Mouse (Mus musculus): ENCODE data around the gene Lsm12. TPM values are rescaled to one million over a fixed set of nuclear protein-coding genes. Genes with fewer than 3 reads are reported as not detected.

Lsm12 gene
- polyA plus RNA-seq, 1 experiment from 2014 or later: 90.2 TPM

GRCm38 (mm10) chr11:102208846-102209245 lies 23.8 kb upstream of the Lsm12 start:
- Histone ChIP-seq H3K4me1 (ENCODE audit: insufficient read depth, low read length) (peaks cover 44% of the 10 kb centered on the region), H3K4me2 (replicated peaks; ENCODE audit: low read depth, low read length) (no peak overlapping the region), H3K36me3 (ENCODE audit: insufficient read depth, low read length) (peaks cover 16% of the 10 kb centered on the region; the same call in 1 of the 2 replicates), H3K9me3 (ENCODE audit: low read length) (no peaks in the 10 kb centered on the region), H3K27me3 (ENCODE audit: insufficient read depth, low read length) (no peaks in the 10 kb centered on the region), H3K27ac (ENCODE audit: low read length) (no peak overlapping the region), H3K9ac (replicated peaks; ENCODE audit: low read length) (no peak overlapping the region; the same call in 1 of the 2 replicates), H3K4me3 (ENCODE audit: low read length) (no peak overlapping the region)
- WGBS: 56% methylated on average over 3 of the region's 4 CpGs
- ATAC-seq (ENCODE audit: low FRiP score, low TSS enrichment): no peak

GRCm38 (mm10) chr11:102207825-102208777 lies 23.0 kb upstream of the Lsm12 start:
- Histone ChIP-seq H3K9ac (replicated peaks; ENCODE audit: low read length) (no peak overlapping the region), H3K4me2 (replicated peaks; ENCODE audit: low read depth, low read length) (peak overlapping the region; percentile 26; the same call in 1 of the 2 replicates), H3K36me3 (ENCODE audit: insufficient read depth, low read length) (peaks cover 17% of the 10 kb centered on the region; the same call in 1 of the 2 replicates), H3K27ac (ENCODE audit: low read length) (peak overlapping the region; percentile 51; the same call in 1 of the 2 replicates), H3K27me3 (ENCODE audit: insufficient read depth, low read length) (no peaks in the 10 kb centered on the region), H3K4me1 (ENCODE audit: insufficient read depth, low read length) (peaks cover 43% of the 10 kb centered on the region), H3K9me3 (ENCODE audit: low read length) (no peaks in the 10 kb centered on the region), H3K4me3 (ENCODE audit: low read length) (no peak overlapping the region)
- 50% methylated on average over 11 of the region's 11 CpGs for WGBS
- ATAC-seq (ENCODE audit: low FRiP score, low TSS enrichment): no peak; the same call in 1 of the 2 replicates

- H3K4me2 ChIP-seq (replicated peaks; ENCODE audit: low read depth, low read length): no peak overlapping the region
- H3K9ac ChIP-seq (replicated peaks; ENCODE audit: low read length): no peak overlapping the region
- peaks cover 34% of the 10 kb centered on the region for H3K4me1 ChIP-seq (ENCODE audit: insufficient read depth, low read length)
- H3K9me3 ChIP-seq (ENCODE audit: low read length): no peaks in the 10 kb centered on the region
- WGBS: 67% methylated on average over 30 of the region's 30 CpGs
- H3K36me3 ChIP-seq (ENCODE audit: insufficient read depth, low read length): peaks cover 27% of the 10 kb centered on the region
- no peak overlapping the region for H3K4me3 ChIP-seq (ENCODE audit: low read length)
- H3K27ac ChIP-seq (ENCODE audit: low read length): no peak overlapping the region
- H3K27me3 ChIP-seq (ENCODE audit: insufficient read depth, low read length): no peaks in the 10 kb centered on the region
- no peak for ATAC-seq (ENCODE audit: low FRiP score, low TSS enrichment)
Measured at GRCm38 (mm10) chr11:102206481-102206880, 21.4 kb upstream of the Lsm12 start.

- Histone ChIP-seq H3K9ac (replicated peaks; ENCODE audit: low read length) (no peak overlapping the region), H3K27me3 (ENCODE audit: insufficient read depth, low read length) (no peaks in the 10 kb centered on the region), H3K4me2 (replicated peaks; ENCODE audit: low read depth, low read length) (no peak overlapping the region), H3K9me3 (ENCODE audit: low read length) (no peaks in the 10 kb centered on the region), H3K27ac (ENCODE audit: low read length) (no peak overlapping the region), H3K4me1 (ENCODE audit: insufficient read depth, low read length) (no peaks in the 10 kb centered on the region), H3K36me3 (ENCODE audit: insufficient read depth, low read length) (peaks cover 49% of the 10 kb centered on the region), H3K4me3 (ENCODE audit: low read length) (no peak overlapping the region)
- 78% methylated on average over 12 of the region's 12 CpGs for WGBS
- ATAC-seq (ENCODE audit: low FRiP score, low TSS enrichment): no peak
Measured at GRCm38 (mm10) chr11:102201408-102201821, 16.3 kb upstream of the Lsm12 start.

- Histone ChIP-seq H3K4me1 (ENCODE audit: insufficient read depth, low read length) (no peaks in the 10 kb centered on the region), H3K4me2 (replicated peaks; ENCODE audit: low read depth, low read length) (no peak overlapping the region), H3K36me3 (ENCODE audit: insufficient read depth, low read length) (peaks cover 56% of the 10 kb centered on the region), H3K4me3 (ENCODE audit: low read length) (no peak overlapping the region), H3K27ac (ENCODE audit: low read length) (no peak overlapping the region), H3K27me3 (ENCODE audit: insufficient read depth, low read length) (no peaks in the 10 kb centered on the region), H3K9me3 (ENCODE audit: low read length) (no peaks in the 10 kb centered on the region), H3K9ac (replicated peaks; ENCODE audit: low read length) (no peak overlapping the region)
- 34% methylated on average over 9 of the region's 9 CpGs for WGBS
- ATAC-seq (ENCODE audit: low FRiP score, low TSS enrichment): no peak
Measured at GRCm38 (mm10) chr11:102199856-102200255, 14.8 kb upstream of the Lsm12 start.

- Histone ChIP-seq H3K4me3 (ENCODE audit: low read length) (no peak overlapping the region), H3K9me3 (ENCODE audit: low read length) (no peaks in the 10 kb centered on the region), H3K36me3 (ENCODE audit: insufficient read depth, low read length) (peaks cover 59% of the 10 kb centered on the region), H3K27ac (ENCODE audit: low read length) (no peak overlapping the region), H3K4me1 (ENCODE audit: insufficient read depth, low read length) (no peaks in the 10 kb centered on the region), H3K4me2 (replicated peaks; ENCODE audit: low read depth, low read length) (no peak overlapping the region), H3K27me3 (ENCODE audit: insufficient read depth, low read length) (no peaks in the 10 kb centered on the region), H3K9ac (replicated peaks; ENCODE audit: low read length) (no peak overlapping the region)
- ATAC-seq (ENCODE audit: low FRiP score, low TSS enrichment): no peak
- 70% methylated on average over 6 of the region's 6 CpGs for WGBS
Measured at GRCm38 (mm10) chr11:102198245-102198644, 13.1 kb upstream of the Lsm12 start.

GRCm38 (mm10) chr11:102196018-102196797 lies 11.1 kb upstream of the Lsm12 start:
- Histone ChIP-seq H3K27me3 (ENCODE audit: insufficient read depth, low read length) (no peaks in the 10 kb centered on the region), H3K4me2 (replicated peaks; ENCODE audit: low read depth, low read length) (no peak overlapping the region), H3K4me1 (ENCODE audit: insufficient read depth, low read length) (peaks cover 2% of the 10 kb centered on the region), H3K4me3 (ENCODE audit: low read length) (no peak overlapping the region), H3K9me3 (ENCODE audit: low read length) (no peaks in the 10 kb centered on the region), H3K9ac (replicated peaks; ENCODE audit: low read length) (no peak overlapping the region), H3K36me3 (ENCODE audit: insufficient read depth, low read length) (peaks cover 53% of the 10 kb centered on the region), H3K27ac (ENCODE audit: low read length) (no peak overlapping the region)
- 89% methylated on average over 21 of the region's 21 CpGs for WGBS
- ATAC-seq (ENCODE audit: low FRiP score, low TSS enrichment): no peak

GRCm38 (mm10) chr11:102193657-102194440 lies 8.8 kb upstream of the Lsm12 start:
- ATAC-seq (ENCODE audit: low FRiP score, low TSS enrichment): no peak
- WGBS: 78% methylated on average over 9 of the region's 9 CpGs

GRCm38 (mm10) chr11:102190848-102191247 lies 5.8 kb upstream of the Lsm12 start:
- Histone ChIP-seq H3K4me3 (ENCODE audit: low read length) (peak overlapping the region; percentile 71), H3K4me1 (ENCODE audit: insufficient read depth, low read length) (peaks cover 23% of the 10 kb centered on the region), H3K36me3 (ENCODE audit: insufficient read depth, low read length) (peaks cover 23% of the 10 kb centered on the region), H3K27me3 (ENCODE audit: insufficient read depth, low read length) (no peaks in the 10 kb centered on the region), H3K4me2 (replicated peaks; ENCODE audit: low read depth, low read length) (peak overlapping the region; percentile 87), H3K9ac (replicated peaks; ENCODE audit: low read length) (peak overlapping the region; percentile 22; the same call in 1 of the 2 replicates), H3K9me3 (ENCODE audit: low read length) (no peaks in the 10 kb centered on the region), H3K27ac (ENCODE audit: low read length) (no peak overlapping the region)
- WGBS: 31% methylated on average over 4 of the region's 4 CpGs
- ATAC-seq (ENCODE audit: low FRiP score, low TSS enrichment): no peak

More at GRCm38 (mm10) chr11:102193657-102194440, 8.8 kb upstream of the Lsm12 start:
- Histone ChIP-seq H3K4me3 (ENCODE audit: low read length) (no peak overlapping the region), H3K27me3 (ENCODE audit: insufficient read depth, low read length) (no peaks in the 10 kb centered on the region), H3K4me2 (replicated peaks; ENCODE audit: low read depth, low read length) (no peak overlapping the region), H3K9me3 (ENCODE audit: low read length) (no peaks in the 10 kb centered on the region), H3K36me3 (ENCODE audit: insufficient read depth, low read length) (peaks cover 44% of the 10 kb centered on the region), H3K4me1 (ENCODE audit: insufficient read depth, low read length) (peaks cover 18% of the 10 kb centered on the region), H3K9ac (replicated peaks; ENCODE audit: low read length) (no peak overlapping the region), H3K27ac (ENCODE audit: low read length) (no peak overlapping the region)

All from kidney, embryonic 16.5 days (tissue).